Mouse (Mus musculus): Measurements from ENCODE around the gene Plch2. TPM values are rescaled to one million over a fixed set of nuclear protein-coding genes. Genes with fewer than 3 reads are reported as not detected.
A peak's percentile ranks its signal among the peaks of the same experiment; 100 is the strongest.

The Plch2 gene
- total and polyA plus RNA-seq, 2 experiments from 2014 or later, result 17.4 to 42.1 TPM

DNA sequence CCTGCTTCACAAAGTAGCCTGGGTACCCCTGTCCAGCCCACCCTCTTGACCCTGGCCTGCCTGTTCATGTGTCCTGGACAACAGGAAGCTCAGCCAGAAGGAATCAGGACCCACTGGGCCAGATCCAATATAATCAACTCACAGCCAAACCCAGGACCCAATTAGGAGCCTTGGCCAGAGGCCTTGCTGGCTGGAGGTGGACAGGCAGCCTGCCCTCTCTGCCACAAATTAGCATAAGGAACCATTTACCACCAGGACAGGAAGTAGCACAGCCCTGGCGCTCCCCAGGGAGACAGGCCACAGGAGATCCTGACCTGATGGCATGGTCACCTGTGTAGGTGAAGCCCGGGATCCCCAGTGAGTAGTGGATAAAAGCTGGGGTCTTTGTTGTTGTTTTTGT is 44.5 kb downstream of the Plch2 start:
- WGBS, result 76% methylated on average over 2 of the region's 2 CpGs
- no peak overlapping the region for H3K4me3 ChIP-seq (ENCODE audit: low read depth, low read length)
- ATAC-seq, result no peak
- no peak overlapping the region for H3K9ac ChIP-seq
- no peaks in the 10 kb centered on the region for H3K27me3 ChIP-seq (ENCODE audit: insufficient read depth, low read length)
- no peak overlapping the region for H3K27ac ChIP-seq (ENCODE audit: low read depth, low read length)
- TF ChIP-seq CTCF (IDR thresholded peaks at IDR 0.05; ENCODE audit: low read depth), result no peak
- no peaks in the 10 kb centered on the region for H3K4me1 ChIP-seq (ENCODE audit: insufficient read depth)
- no peak overlapping the region for H3K4me2 ChIP-seq (ENCODE audit: low read depth)
- no peaks in the 10 kb centered on the region for H3K9me3 ChIP-seq (ENCODE audit: low read length)
- H3K36me3 ChIP-seq (ENCODE audit: insufficient read depth), result no peaks in the 10 kb centered on the region
- no peak for DNase-seq

DNA sequence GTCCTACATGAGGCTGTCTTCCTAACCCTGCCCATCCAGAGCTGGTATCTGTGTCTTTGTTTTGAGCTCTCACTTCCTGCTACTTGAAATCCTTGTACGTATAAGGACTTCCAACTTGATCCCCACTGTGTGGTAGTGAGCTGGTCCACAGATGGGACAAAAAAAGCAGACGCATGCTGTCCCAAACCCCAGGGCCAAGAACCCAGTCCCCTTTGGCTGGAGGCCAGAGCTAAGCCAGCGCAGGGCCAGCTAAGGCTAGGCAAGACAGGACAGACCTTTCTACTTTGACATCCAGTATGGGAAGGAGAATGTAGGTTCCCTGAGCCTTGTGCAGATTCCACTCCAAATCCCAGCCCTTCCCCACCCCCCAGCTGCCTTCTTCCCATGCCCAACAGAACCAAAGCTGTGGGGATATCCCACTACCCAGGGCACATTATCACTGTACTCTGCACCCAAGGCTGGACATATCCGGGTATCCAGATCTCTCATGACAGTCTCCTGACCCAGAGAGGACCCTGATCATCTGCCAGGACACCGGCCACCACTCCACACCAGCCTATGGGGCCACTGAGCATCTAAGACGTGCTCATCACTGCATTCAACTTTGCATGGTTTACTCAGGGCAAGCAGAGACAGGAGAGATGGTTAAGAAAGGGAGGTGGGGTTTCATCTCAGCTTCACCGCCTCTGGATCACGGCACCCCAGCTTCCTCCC is 45.1 kb downstream of the Plch2 start:
- H3K27me3 ChIP-seq (ENCODE audit: insufficient read depth, low read length), result no peaks in the 10 kb centered on the region
- ATAC-seq (no peak), DNase-seq (no peak)
- H3K36me3 ChIP-seq (ENCODE audit: insufficient read depth), result peaks cover 3% of the 10 kb centered on the region; the same call in 1 of the 2 replicates
- WGBS, result 69% methylated on average over 8 of the region's 8 CpGs
- H3K4me2 ChIP-seq (ENCODE audit: low read depth), result no peak overlapping the region
- H3K9ac ChIP-seq, result no peak overlapping the region
- no peak overlapping the region for H3K4me3 ChIP-seq (ENCODE audit: low read depth, low read length)
- H3K4me1 ChIP-seq (ENCODE audit: insufficient read depth), result no peaks in the 10 kb centered on the region
- no peaks in the 10 kb centered on the region for H3K9me3 ChIP-seq (ENCODE audit: low read length)
- no peak overlapping the region for H3K27ac ChIP-seq (ENCODE audit: low read depth, low read length)
- TF ChIP-seq CTCF (IDR thresholded peaks at IDR 0.05; ENCODE audit: low read depth), result no peak

DNA sequence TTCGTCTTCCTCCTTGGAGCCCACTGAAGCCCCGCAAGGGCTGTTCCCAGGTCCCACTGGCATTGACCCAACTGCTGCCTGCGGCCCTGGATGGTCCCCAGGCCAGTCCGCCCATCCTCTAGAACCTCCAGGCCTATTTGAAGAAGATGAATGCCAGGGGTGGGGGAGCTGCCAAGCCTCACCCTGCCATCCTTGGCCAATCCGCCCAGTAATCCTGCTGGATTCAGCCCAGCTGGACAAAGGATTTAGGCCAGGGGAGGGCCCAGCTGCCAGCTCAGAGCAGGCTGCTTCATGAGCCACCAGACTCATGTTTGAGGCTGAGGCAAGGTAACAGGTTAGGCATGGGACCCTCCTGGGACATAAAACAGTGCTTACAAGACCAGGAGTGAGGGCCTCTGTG is 45.7 kb downstream of the Plch2 start:
- no peak for TF ChIP-seq CTCF (IDR thresholded peaks at IDR 0.05; ENCODE audit: low read depth)
- no peak overlapping the region for H3K4me3 ChIP-seq (ENCODE audit: low read depth, low read length)
- no peaks in the 10 kb centered on the region for H3K4me1 ChIP-seq (ENCODE audit: insufficient read depth)
- DNase-seq (peak; percentile 56), ATAC-seq (peak; percentile 8)
- no peaks in the 10 kb centered on the region for H3K27me3 ChIP-seq (ENCODE audit: insufficient read depth, low read length)
- H3K9ac ChIP-seq, result no peak overlapping the region
- H3K36me3 ChIP-seq (ENCODE audit: insufficient read depth), result peaks cover 3% of the 10 kb centered on the region; the same call in 1 of the 2 replicates
- no peak overlapping the region for H3K27ac ChIP-seq (ENCODE audit: low read depth, low read length)
- WGBS, result 60% methylated on average over 5 of the region's 5 CpGs
- no peak overlapping the region for H3K4me2 ChIP-seq (ENCODE audit: low read depth)
- no peaks in the 10 kb centered on the region for H3K9me3 ChIP-seq (ENCODE audit: low read length)

- WGBS, result 85% methylated on average over 3 of the region's 3 CpGs
- H3K4me1 ChIP-seq (ENCODE audit: insufficient read depth), result no peaks in the 10 kb centered on the region
- TF ChIP-seq CTCF (IDR thresholded peaks at IDR 0.05; ENCODE audit: low read depth), result no peak
- H3K4me3 ChIP-seq (ENCODE audit: low read depth, low read length), result no peak overlapping the region
- peaks cover 3% of the 10 kb centered on the region; the same call in 1 of the 2 replicates for H3K36me3 ChIP-seq (ENCODE audit: insufficient read depth)
- DNase-seq (no peak), ATAC-seq (no peak)
- no peak overlapping the region for H3K9ac ChIP-seq
- H3K4me2 ChIP-seq (ENCODE audit: low read depth), result no peak overlapping the region
- H3K9me3 ChIP-seq (ENCODE audit: low read length), result no peaks in the 10 kb centered on the region
- H3K27me3 ChIP-seq (ENCODE audit: insufficient read depth, low read length), result no peaks in the 10 kb centered on the region
- H3K27ac ChIP-seq (ENCODE audit: low read depth, low read length), result no peak overlapping the region
These were observed 47.4 kb downstream of the Plch2 start for GRCm38 (mm10) chr4:155009216-155009615.

- DNase-seq (no peak), ATAC-seq (no peak)
- H3K4me3 ChIP-seq (ENCODE audit: low read depth, low read length), result no peak overlapping the region
- H3K4me2 ChIP-seq (ENCODE audit: low read depth), result no peak overlapping the region
- H3K4me1 ChIP-seq (ENCODE audit: insufficient read depth), result no peaks in the 10 kb centered on the region
- no peak overlapping the region for H3K9ac ChIP-seq
- no peaks in the 10 kb centered on the region for H3K9me3 ChIP-seq (ENCODE audit: low read length)
- no peak for TF ChIP-seq CTCF (IDR thresholded peaks at IDR 0.05; ENCODE audit: low read depth)
- H3K27me3 ChIP-seq (ENCODE audit: insufficient read depth, low read length), result no peaks in the 10 kb centered on the region
- H3K36me3 ChIP-seq (ENCODE audit: insufficient read depth), result peaks cover 3% of the 10 kb centered on the region; the same call in 1 of the 2 replicates
- H3K27ac ChIP-seq (ENCODE audit: low read depth, low read length), result no peak overlapping the region
These were observed 48.5 kb downstream of the Plch2 start for GRCm38 (mm10) chr4:155008075-155008474.

- Histone ChIP-seq H3K36me3 (ENCODE audit: insufficient read depth) (peaks cover 3% of the 10 kb centered on the region; the same call in 1 of the 2 replicates), H3K4me1 (ENCODE audit: insufficient read depth) (no peaks in the 10 kb centered on the region), H3K27me3 (ENCODE audit: insufficient read depth, low read length) (no peaks in the 10 kb centered on the region), H3K4me3 (ENCODE audit: low read depth, low read length) (no peak overlapping the region), H3K27ac (ENCODE audit: low read depth, low read length) (no peak overlapping the region), H3K9ac (no peak overlapping the region), H3K4me2 (ENCODE audit: low read depth) (no peak overlapping the region), H3K9me3 (ENCODE audit: low read length) (no peaks in the 10 kb centered on the region)
- 94% methylated on average over 3 of the region's 3 CpGs for WGBS
- DNase-seq (no peak), ATAC-seq (no peak)
- TF ChIP-seq CTCF (IDR thresholded peaks at IDR 0.05; ENCODE audit: low read depth), result no peak
These were observed 48.9 kb downstream of the Plch2 start for GRCm38 (mm10) chr4:155007641-155008040.

DNA sequence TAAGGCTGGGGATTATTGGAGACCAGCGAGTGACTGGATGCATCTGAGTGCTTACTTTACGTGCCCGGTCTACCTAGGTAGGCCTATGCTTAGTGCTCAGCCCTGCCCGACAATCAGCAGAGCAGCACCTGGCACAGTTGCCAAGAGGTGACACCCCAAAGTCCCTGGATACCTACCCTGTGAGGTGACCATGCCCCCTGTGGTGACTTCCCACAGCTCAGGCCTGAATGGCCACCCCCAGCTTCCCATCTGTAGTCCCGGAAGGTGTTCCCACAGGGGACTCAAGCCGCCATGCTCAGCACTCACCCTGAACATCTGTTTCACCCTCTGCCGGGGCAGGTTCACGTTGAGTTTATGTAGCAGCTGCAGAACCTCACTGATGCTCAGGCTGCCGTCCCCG is 50.3 kb downstream of the Plch2 start:
- Histone ChIP-seq H3K36me3 (ENCODE audit: insufficient read depth) (peaks cover 3% of the 10 kb centered on the region; the same call in 1 of the 2 replicates), H3K9ac (no peak overlapping the region), H3K9me3 (ENCODE audit: low read length) (no peaks in the 10 kb centered on the region), H3K27ac (ENCODE audit: low read depth, low read length) (no peak overlapping the region), H3K4me2 (ENCODE audit: low read depth) (no peak overlapping the region), H3K4me3 (ENCODE audit: low read depth, low read length) (no peak overlapping the region), H3K27me3 (ENCODE audit: insufficient read depth, low read length) (no peaks in the 10 kb centered on the region), H3K4me1 (ENCODE audit: insufficient read depth) (no peaks in the 10 kb centered on the region)
- ATAC-seq (no peak), DNase-seq (no peak)
- 67% methylated on average over 10 of the region's 10 CpGs for WGBS
- no peak for TF ChIP-seq CTCF (IDR thresholded peaks at IDR 0.05; ENCODE audit: low read depth)
